Mouse (Mus musculus): ENCODE measurements at regions not wholly inside any gene's neighbourhood (a gene's known extent, or its start where the extent isn't known, plus 50 kb on each side); places are given as distances from the start of the nearest gene placed in this dataset.

DNA sequence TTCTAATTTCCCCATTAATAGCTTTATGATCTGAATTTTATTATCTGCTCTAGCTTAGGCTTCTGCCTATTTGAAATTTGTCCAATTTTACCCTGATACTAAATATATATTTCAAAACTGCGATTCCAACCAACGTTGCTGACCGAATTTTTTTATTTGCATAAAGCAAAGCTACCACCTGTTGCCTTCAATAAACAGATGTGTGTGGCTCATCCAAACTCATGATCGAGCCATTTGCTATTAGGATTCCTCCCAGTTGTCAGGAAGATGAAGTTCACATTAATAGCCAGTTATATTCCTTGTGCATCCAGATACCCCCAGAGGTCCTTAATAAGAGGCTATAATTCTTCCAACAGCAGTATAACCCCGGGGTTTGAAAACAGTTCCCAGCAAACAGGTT, 85.0 kb upstream of the Dock1 start:
- TF ChIP-seq POLR2A (IDR thresholded peaks at IDR 0.05; ENCODE audit: low read depth, low read length): no peak
- no peak for TF ChIP-seq CTCF (conservative IDR thresholded peaks at IDR 0.05 in 1 of 2, IDR thresholded peaks at IDR 0.05 in 1 of 2; ENCODE audit: low read depth in 2 of 2, low read length in 2 of 2)
- TF ChIP-seq JUND (conservative IDR thresholded peaks at IDR 0.05; ENCODE audit: low read depth, low read length): no peak
- TF ChIP-seq CHD2 (IDR thresholded peaks at IDR 0.05; ENCODE audit: low read length): no peak
- no peak for TF ChIP-seq TCF12 (IDR thresholded peaks at IDR 0.05; ENCODE audit: low read depth, low read length)
- no peak for TF ChIP-seq CHD1 (IDR thresholded peaks at IDR 0.05; ENCODE audit: low read depth, low read length)
- no peak for TF ChIP-seq USF1 (IDR thresholded peaks at IDR 0.05; ENCODE audit: low read depth, low read length)
- no peak for TF ChIP-seq MAFK (IDR thresholded peaks at IDR 0.05; ENCODE audit: insufficient replicate concordance, low read length)
